Mouse (Mus musculus): ENCODE measurements around the gene Morc2b.
"Not testable (repeated sequence)": the region's sequence is repeated elsewhere in the genome, so short reads cannot be mapped to it uniquely, and the experiment has no call there.

The Morc2b gene

GRCm38 (mm10) chr17:33139261-33139820, at the start of gene Morc2b:
Gene Morc2b (minus strand): TSS chr17:33139683.
- DNase-seq (ENCODE audit: low read depth): no peak

GRCm38 (mm10) chr17:33168147-33168546, 28.7 kb upstream of the Morc2b start, which contains the start of gene Olfr55:
Gene Olfr55 (plus strand): TSS chr17:33168447.
- DNase-seq (ENCODE audit: low read depth): not testable (repeated sequence)

DNA sequence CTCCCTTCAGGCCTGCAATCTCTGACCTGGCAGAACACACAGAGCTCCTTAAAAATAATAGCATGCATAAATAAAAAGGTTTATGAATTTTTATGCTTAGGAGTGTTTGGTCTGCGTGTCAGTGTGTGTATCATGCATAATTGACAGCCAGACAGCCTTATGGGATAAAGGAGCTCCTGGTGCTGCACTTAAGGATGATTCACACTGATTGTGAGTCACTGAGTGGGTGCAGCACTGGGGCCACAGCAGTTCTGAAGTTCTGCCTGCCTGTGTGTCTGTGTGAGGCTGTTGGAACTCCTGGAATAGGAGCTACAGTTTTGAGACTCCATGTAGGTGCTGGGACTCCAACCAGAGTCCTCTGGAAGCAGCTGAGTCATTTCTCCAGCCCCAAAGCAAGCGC, 13.2 kb downstream of the Morc2b start:
- DNase-seq (ENCODE audit: low read depth): no peak

DNA sequence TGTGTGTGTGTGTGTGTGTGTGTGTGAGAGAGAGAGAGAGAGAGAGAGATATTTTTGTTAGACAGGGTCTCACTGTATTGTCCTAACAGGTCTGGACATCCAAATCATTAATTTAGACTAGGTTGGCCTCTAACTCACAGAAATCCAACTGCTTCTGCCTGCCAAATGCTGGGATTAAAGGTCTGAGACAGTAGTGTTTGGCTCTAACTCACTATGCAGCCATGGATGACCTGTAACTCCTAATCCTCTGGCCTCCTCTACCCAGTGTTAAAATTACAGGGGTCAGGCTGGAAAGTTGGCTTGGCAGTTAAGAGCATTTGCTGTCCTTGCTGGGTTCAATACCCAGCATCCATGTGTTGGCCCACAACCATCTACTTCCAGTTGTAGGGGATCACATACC, 14.9 kb downstream of the Morc2b start:
- no peak for DNase-seq (ENCODE audit: low read depth)

- DNase-seq (ENCODE audit: low read depth): no peak
These were observed 42.1 kb downstream of the Morc2b start for GRCm38 (mm10) chr17:33097396-33097795.

- DNase-seq (ENCODE audit: low read depth): peak; percentile 47
These were observed 46.9 kb downstream of the Morc2b start for GRCm38 (mm10) chr17:33092391-33093193.

DNA sequence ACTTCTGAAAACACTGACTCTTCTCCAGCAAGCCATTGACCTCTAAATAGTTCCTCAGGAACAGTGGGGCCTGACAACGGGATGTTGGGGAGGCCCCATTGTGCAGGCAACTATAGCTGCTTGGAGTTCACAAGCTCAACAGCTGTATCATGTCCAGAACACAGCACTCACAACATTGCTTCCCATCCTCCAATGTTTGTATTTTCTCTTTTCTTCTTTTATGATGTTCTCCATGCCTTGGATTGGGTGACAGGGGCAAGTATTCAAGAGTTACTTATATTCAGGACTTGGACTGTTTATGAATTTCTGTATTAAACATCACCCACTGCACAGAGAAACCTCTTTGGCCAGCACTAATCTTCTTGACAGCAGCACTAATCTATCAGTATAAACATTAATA, 47.9 kb downstream of the Morc2b start:
- no peak for DNase-seq (ENCODE audit: low read depth)

DNA sequence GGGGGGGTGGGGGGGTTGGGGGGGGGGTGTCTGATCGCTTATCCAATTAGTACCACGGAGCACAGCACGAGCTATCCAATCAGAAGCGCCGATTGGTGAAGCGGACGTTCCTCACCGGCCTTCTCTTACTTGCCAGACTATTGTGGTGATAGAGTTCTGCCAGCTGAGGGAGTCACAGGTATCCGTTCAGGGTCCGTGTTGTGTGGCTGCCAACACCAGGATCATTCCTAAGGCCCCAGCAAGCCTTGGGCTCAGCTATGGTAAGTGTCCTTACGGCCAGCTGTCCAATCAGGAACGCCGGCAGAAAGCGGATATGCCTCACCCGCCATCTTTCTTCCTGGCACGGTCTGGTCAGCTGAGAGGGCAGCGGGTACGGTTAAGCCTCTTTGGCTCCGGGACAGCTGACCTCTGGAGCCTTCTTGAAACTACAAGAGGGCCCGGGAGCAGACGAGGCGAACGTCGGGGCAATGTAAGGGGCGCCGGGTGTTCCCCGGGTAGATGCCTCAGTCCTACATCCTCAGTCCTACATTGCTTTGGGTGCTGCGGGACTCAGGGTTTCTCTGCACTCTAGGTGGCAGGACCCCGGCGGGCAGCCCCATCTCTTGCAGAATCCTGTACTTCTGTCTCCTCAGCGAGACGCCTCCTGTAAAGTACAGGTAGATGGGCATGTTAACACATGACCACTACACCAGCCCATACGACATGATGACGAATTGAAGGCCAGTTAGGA, 50.1 kb downstream of the Morc2b start, which contains the start of gene Zfp563:
TSS of gene Zfp563 (plus strand) at position 91 of the 730 bp plus-strand sequence.
- DNase-seq (ENCODE audit: low read depth): peak; percentile 63

DNA sequence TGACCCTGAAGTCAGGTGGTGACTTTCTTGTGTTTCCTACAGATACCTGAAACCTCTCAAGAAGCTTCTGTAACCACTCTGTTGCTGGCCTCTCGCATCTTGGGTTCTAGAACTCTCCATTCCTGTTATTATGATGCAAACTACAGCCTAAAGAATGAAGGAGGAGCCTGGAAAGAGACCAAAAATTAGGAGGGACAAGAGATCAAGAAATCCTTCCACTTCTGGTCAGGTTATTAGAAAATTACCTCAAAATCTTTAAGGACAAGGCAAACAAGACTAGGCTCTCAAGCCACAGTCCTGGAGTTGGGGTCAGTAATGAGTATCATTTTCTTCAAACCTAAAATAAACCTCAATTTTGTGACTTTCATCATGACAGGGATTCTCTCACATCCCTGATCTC, 71.5 kb downstream of the Morc2b start, which contains the start of gene 4921501E09Rik:
TSS of gene 4921501E09Rik (minus strand) at position 101 of the 400 bp plus-strand sequence.
- no peak for DNase-seq (ENCODE audit: low read depth)

Data from c-Kit-positive CD71-negative TER-119-negative erythroid progenitor cells, embryonic 14.5 days (primary cell).